Mouse (Mus musculus): Measurements from ENCODE around the gene Mesp2. TPM values are rescaled to one million over a fixed set of nuclear protein-coding genes. Genes with fewer than 3 reads are reported as not detected.

Gene Mesp2
- polyA plus RNA-seq, 1 experiment from 2014 or later, result 0.96 TPM

DNA sequence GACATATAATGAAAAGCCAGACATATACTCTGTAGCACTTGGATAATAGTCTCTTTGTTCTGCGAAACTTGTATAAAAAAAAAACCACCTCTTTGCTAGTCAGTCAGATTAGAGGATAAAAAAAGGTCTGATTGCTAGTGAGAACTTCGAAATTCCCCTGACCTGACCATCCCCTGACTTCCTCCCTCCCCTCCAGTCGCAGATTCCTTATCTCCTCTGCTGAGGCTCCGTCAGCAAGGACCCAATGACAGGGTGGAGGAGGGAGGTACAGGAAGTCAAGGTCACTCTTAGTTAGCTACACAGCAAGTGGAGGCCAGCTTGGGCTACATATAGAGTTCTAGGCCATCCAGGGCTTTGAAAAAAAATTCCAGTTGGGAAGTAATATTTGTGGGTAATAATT, 9.0 kb downstream of the Mesp2 start:
- Histone ChIP-seq H3K36me3 (no peaks in the 10 kb centered on the region), H3K4me2 (no peak overlapping the region), H3K27ac (replicated peaks) (no peak overlapping the region), H3K9me3 (no peaks in the 10 kb centered on the region), H3K4me3 (no peak overlapping the region), H3K9ac (no peak overlapping the region), H3K27me3 (peaks cover 18% of the 10 kb centered on the region; the same call in 1 of the 2 replicates), H3K4me1 (replicated peaks) (peaks cover 4% of the 10 kb centered on the region; the same call in 1 of the 2 replicates)
- ATAC-seq (ENCODE audit: low read depth), result no peak
- WGBS, result 46% methylated on average over 4 of the region's 4 CpGs

GRCm38 (mm10) chr7:79819996-79820395, 9.5 kb downstream of the Mesp2 start:
- no peak overlapping the region for H3K9ac ChIP-seq

GRCm38 (mm10) chr7:79822092-79822695, 11.7 kb downstream of the Mesp2 start:
- H3K27ac ChIP-seq (replicated peaks), result no peak overlapping the region
- H3K4me3 ChIP-seq, result no peak overlapping the region
- H3K9ac ChIP-seq, result no peak overlapping the region
- peaks cover 4% of the 10 kb centered on the region; the same call in 1 of the 2 replicates for H3K4me1 ChIP-seq (replicated peaks)
- H3K27me3 ChIP-seq, result peaks cover 15% of the 10 kb centered on the region; the same call in 1 of the 2 replicates
- 85% methylated on average over 12 of the region's 12 CpGs for WGBS
- H3K4me2 ChIP-seq, result no peak overlapping the region
- no peaks in the 10 kb centered on the region for H3K36me3 ChIP-seq
- no peaks in the 10 kb centered on the region for H3K9me3 ChIP-seq
- no peak for ATAC-seq (ENCODE audit: low read depth)

More at GRCm38 (mm10) chr7:79819996-79820395, 9.5 kb downstream of the Mesp2 start:
- Histone ChIP-seq H3K4me3 (no peak overlapping the region), H3K4me2 (no peak overlapping the region), H3K27ac (replicated peaks) (no peak overlapping the region), H3K9me3 (no peaks in the 10 kb centered on the region), H3K36me3 (no peaks in the 10 kb centered on the region), H3K4me1 (replicated peaks) (peaks cover 4% of the 10 kb centered on the region; the same call in 1 of the 2 replicates), H3K27me3 (peaks cover 18% of the 10 kb centered on the region; the same call in 1 of the 2 replicates)
- 45% methylated on average over 11 of the region's 11 CpGs for WGBS
- no peak for ATAC-seq (ENCODE audit: low read depth)

- 69% methylated on average over 3 of the region's 3 CpGs for WGBS
Measured at GRCm38 (mm10) chr7:79828341-79828740, 17.8 kb downstream of the Mesp2 start.

GRCm38 (mm10) chr7:79831145-79831544, 20.6 kb downstream of the Mesp2 start:
- no peaks in the 10 kb centered on the region for H3K27me3 ChIP-seq
- H3K27ac ChIP-seq (replicated peaks), result no peak overlapping the region
- WGBS, result 60% methylated on average over 6 of the region's 6 CpGs
- no peaks in the 10 kb centered on the region for H3K36me3 ChIP-seq
- ATAC-seq (ENCODE audit: low read depth), result no peak
- H3K4me3 ChIP-seq, result no peak overlapping the region
- H3K4me2 ChIP-seq, result no peak overlapping the region
- no peaks in the 10 kb centered on the region for H3K4me1 ChIP-seq (replicated peaks)
- no peak overlapping the region for H3K9ac ChIP-seq
- no peaks in the 10 kb centered on the region for H3K9me3 ChIP-seq

More at GRCm38 (mm10) chr7:79828341-79828740, 17.8 kb downstream of the Mesp2 start:
- H3K36me3 ChIP-seq, result no peaks in the 10 kb centered on the region
- ATAC-seq (ENCODE audit: low read depth), result no peak
- H3K27me3 ChIP-seq, result no peaks in the 10 kb centered on the region
- no peak overlapping the region for H3K27ac ChIP-seq (replicated peaks)
- H3K4me3 ChIP-seq, result no peak overlapping the region
- H3K4me1 ChIP-seq (replicated peaks), result no peaks in the 10 kb centered on the region
- H3K9me3 ChIP-seq, result no peaks in the 10 kb centered on the region
- no peak overlapping the region for H3K9ac ChIP-seq
- no peak overlapping the region for H3K4me2 ChIP-seq

GRCm38 (mm10) chr7:79831585-79831984, 21.1 kb downstream of the Mesp2 start:
- no peaks in the 10 kb centered on the region for H3K27me3 ChIP-seq
- no peak for ATAC-seq (ENCODE audit: low read depth)
- H3K4me1 ChIP-seq (replicated peaks), result no peaks in the 10 kb centered on the region
- no peak overlapping the region for H3K27ac ChIP-seq (replicated peaks)
- no peak overlapping the region for H3K4me3 ChIP-seq
- WGBS, result 77% methylated on average over 6 of the region's 6 CpGs
- H3K9ac ChIP-seq, result no peak overlapping the region
- no peak overlapping the region for H3K4me2 ChIP-seq
- no peaks in the 10 kb centered on the region for H3K9me3 ChIP-seq
- no peaks in the 10 kb centered on the region for H3K36me3 ChIP-seq

DNA sequence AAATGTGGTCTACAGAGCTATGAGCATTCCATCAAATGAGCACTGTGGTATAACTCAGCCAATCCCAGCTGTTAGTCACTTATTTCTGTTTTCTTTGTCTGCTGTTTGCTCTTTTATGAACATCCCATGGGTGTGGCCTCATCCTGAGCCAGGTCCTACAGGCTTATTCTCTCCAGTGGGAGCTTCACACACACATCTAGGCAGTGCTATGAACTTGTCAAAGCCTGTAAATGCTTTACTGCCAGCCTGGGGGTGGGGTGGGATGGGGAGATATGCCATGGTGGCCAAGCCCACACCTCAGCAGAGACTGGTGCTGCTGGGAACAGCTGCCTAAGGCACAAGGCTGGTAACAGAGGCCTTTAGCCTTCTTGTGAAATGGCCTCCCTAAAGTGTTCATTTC, 22.5 kb downstream of the Mesp2 start:
- Histone ChIP-seq H3K27me3 (no peaks in the 10 kb centered on the region), H3K9me3 (no peaks in the 10 kb centered on the region), H3K4me2 (no peak overlapping the region), H3K4me1 (replicated peaks) (no peaks in the 10 kb centered on the region), H3K9ac (no peak overlapping the region), H3K36me3 (no peaks in the 10 kb centered on the region), H3K4me3 (no peak overlapping the region), H3K27ac (replicated peaks) (no peak overlapping the region)
- no peak for ATAC-seq (ENCODE audit: low read depth)

DNA sequence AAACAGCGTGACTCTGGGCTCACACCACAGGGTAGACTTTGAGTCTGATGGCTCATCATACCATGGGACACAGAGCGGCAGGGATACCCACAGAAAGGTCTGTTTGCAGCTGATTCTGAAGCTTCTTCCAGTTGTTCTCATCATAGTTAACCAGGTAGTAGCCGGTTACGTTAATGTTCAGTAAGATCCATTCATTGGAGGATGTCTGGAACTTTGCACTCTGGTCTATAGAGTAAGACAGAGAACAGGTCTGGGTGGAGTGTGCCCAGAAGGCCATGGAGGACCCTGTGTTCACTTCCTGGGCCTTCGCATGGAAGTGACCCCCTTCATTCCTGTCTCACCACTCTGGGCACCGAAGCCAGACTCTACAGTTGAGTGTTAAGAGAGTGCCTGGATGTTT, 24.7 kb downstream of the Mesp2 start:
- Histone ChIP-seq H3K4me2 (no peak overlapping the region), H3K36me3 (no peaks in the 10 kb centered on the region), H3K4me3 (no peak overlapping the region), H3K27me3 (no peaks in the 10 kb centered on the region), H3K9ac (no peak overlapping the region), H3K9me3 (no peaks in the 10 kb centered on the region), H3K27ac (replicated peaks) (no peak overlapping the region), H3K4me1 (replicated peaks) (no peaks in the 10 kb centered on the region)
- ATAC-seq (ENCODE audit: low read depth), result no peak
- 90% methylated on average over 6 of the region's 6 CpGs for WGBS

DNA sequence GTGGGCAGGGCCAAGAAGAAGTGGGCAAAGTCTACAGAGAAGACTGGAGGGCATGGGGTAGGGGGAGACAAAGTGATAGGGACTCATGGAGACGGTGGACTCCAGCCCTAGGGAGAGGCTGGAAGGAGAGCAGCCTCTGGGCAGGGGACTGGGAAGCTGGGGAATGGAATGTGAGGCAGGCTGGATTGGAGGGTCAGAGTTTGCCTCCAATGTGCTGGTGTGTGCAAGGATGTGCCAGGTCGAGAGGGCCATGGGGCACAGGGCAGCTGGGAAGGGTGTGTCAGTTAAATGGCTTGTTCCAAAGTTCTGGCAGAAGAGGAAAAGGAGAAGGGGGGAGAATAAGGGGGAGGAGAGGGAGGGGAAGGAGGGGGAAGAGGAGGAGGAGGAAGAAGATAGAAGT, 26.7 kb downstream of the Mesp2 start:
- Histone ChIP-seq H3K4me1 (replicated peaks) (no peaks in the 10 kb centered on the region), H3K4me2 (no peak overlapping the region), H3K27ac (replicated peaks) (no peak overlapping the region), H3K9ac (no peak overlapping the region), H3K27me3 (no peaks in the 10 kb centered on the region), H3K36me3 (no peaks in the 10 kb centered on the region), H3K9me3 (no peaks in the 10 kb centered on the region), H3K4me3 (no peak overlapping the region)
- WGBS, result 79% methylated on average over 2 of the region's 2 CpGs
- ATAC-seq (ENCODE audit: low read depth), result no peak

GRCm38 (mm10) chr7:79842163-79842562, 31.6 kb downstream of the Mesp2 start:
- no peak overlapping the region for H3K4me2 ChIP-seq
- no peaks in the 10 kb centered on the region for H3K36me3 ChIP-seq
- H3K4me3 ChIP-seq, result no peak overlapping the region
- no peak for ATAC-seq (ENCODE audit: low read depth)
- 0 out of 2 replicates have a peak, but pooled peaks cover under 1% of the 10 kb centered on the region for H3K4me1 ChIP-seq (replicated peaks)
- H3K9ac ChIP-seq, result no peak overlapping the region
- no peaks in the 10 kb centered on the region for H3K9me3 ChIP-seq
- no peak overlapping the region for H3K27ac ChIP-seq (replicated peaks)
- peaks cover 12% of the 10 kb centered on the region for H3K27me3 ChIP-seq
- WGBS, result 59% methylated on average over 7 of the region's 7 CpGs

GRCm38 (mm10) chr7:79844090-79844802, 33.7 kb downstream of the Mesp2 start:
- Histone ChIP-seq H3K36me3 (no peaks in the 10 kb centered on the region), H3K9ac (no peak overlapping the region), H3K4me3 (no peak overlapping the region), H3K27ac (replicated peaks) (no peak overlapping the region), H3K4me2 (no peak overlapping the region), H3K9me3 (no peaks in the 10 kb centered on the region), H3K4me1 (replicated peaks) (peaks cover 11% of the 10 kb centered on the region), H3K27me3 (peaks cover 30% of the 10 kb centered on the region)
- 82% methylated on average over 8 of the region's 8 CpGs for WGBS
- ATAC-seq (ENCODE audit: low read depth), result no peak

GRCm38 (mm10) chr7:79846342-79846741, 35.8 kb downstream of the Mesp2 start:
- Histone ChIP-seq H3K4me2 (no peak overlapping the region), H3K9ac (no peak overlapping the region), H3K27ac (replicated peaks) (no peak overlapping the region), H3K4me3 (no peak overlapping the region), H3K36me3 (no peaks in the 10 kb centered on the region), H3K4me1 (replicated peaks) (peaks cover 11% of the 10 kb centered on the region), H3K9me3 (no peaks in the 10 kb centered on the region), H3K27me3 (peaks cover 35% of the 10 kb centered on the region)
- WGBS, result 68% methylated on average over 2 of the region's 2 CpGs
- no peak for ATAC-seq (ENCODE audit: low read depth)
